Mouse (Mus musculus) embryonic fibroblast, embryonic 13.5 days (primary cell): ENCODE measurements around the gene Fam243.

Experiments
- CTCF ChIP-seq: IDR thresholded peaks from 2 replicates; pipeline ENCODE4 v1.5.1; 2011; ENCODE audit warnings: mild to moderate bottlenecking, control low read depth, low read length, moderate library complexity, borderline replicate concordance; ENCODE audit not compliant: insufficient read depth
- POLR2A ChIP-seq: IDR thresholded peaks from 2 replicates; pipeline ENCODE4 v1.6.1; 2011; ENCODE audit warnings: low read depth, mild to moderate bottlenecking, control low read depth, low read length, moderate library complexity

DNA sequence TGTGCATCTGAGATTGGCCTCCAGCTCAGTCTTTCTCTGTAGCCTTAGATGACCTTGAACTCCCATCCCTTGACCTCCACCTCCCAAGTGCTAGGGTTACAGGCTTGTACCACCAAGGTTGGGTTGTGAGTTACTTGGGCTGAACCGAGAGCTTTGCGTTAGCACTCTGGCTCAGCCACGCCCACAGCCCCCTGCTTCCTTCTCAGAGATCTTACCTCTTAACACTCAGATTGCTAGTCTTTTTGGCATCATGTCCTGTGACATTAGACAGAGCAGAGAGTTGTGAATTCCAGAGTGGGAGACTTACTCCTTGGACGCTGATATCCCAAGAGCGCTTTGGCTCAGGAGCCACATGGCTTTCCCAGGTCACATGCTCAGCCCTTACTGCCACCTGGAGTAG is 18.7 kb downstream of the Fam243 start:
- no peak for TF ChIP-seq CTCF
- TF ChIP-seq POLR2A = no peak
